Mouse (Mus musculus) stomach, embryonic 16.5 days (tissue): ENCODE measurements at regions not wholly inside any gene's neighbourhood (a gene's known extent, or its start where the extent isn't known, plus 50 kb on each side); places are given as distances from the start of the nearest gene placed in this dataset.

Experiments used
- ATAC-seq: fragments of 200-750 bp; cut with Nextera tagmentation; 2 replicates; pipeline ENCODE4 v1.8.0; 2017; ENCODE audit warnings: moderate number of reproducible peaks, moderate TSS enrichment; ENCODE audit not compliant: insufficient read depth, low FRiP score
- H3K27ac ChIP-seq: fragments of 300-500 bp; sonication (generic); 2 replicates; pipeline ENCODE4 v1.5.1; 2014; ENCODE audit warnings: low read length
- H3K27me3 ChIP-seq: fragments of 300-500 bp; sonication (generic); 2 replicates; pipeline ENCODE4 v1.6.1; 2014; ENCODE audit warnings: low read length, control low read depth, mixed read lengths; ENCODE audit not compliant: control insufficient read depth, insufficient read depth
- H3K36me3 ChIP-seq: fragments of 300-500 bp; sonication (generic); 2 replicates; pipeline ENCODE4 v1.6.1; 2014; ENCODE audit warnings: low read length; ENCODE audit not compliant: control insufficient read depth, insufficient read depth
- H3K4me1 ChIP-seq: fragments of 300-500 bp; sonication (generic); 2 replicates; pipeline ENCODE4 v1.6.1; 2014; ENCODE audit warnings: low read length, control low read depth, mixed read lengths; ENCODE audit not compliant: control insufficient read depth, insufficient read depth
- H3K4me2 ChIP-seq: fragments of 300-500 bp; sonication (generic); 2 replicates; pipeline ENCODE4 v1.6.1; 2014; ENCODE audit warnings: low read depth, low read length, mixed read lengths
- H3K4me3 ChIP-seq: fragments of 300-500 bp; sonication (generic); replicated peaks from 2 replicates; pipeline ENCODE4 v1.5.1; 2014; ENCODE audit warnings: mild to moderate bottlenecking, low read length
- H3K9ac ChIP-seq: fragments of 300-500 bp; sonication (generic); 2 replicates; pipeline ENCODE4 v1.6.1; 2014; ENCODE audit warnings: low read length
- H3K9me3 ChIP-seq: fragments of 300-500 bp; sonication (generic); replicated peaks from 2 replicates; pipeline ENCODE4 v1.6.1; 2016; ENCODE audit warnings: low read length, control low read depth; ENCODE audit not compliant: control insufficient read depth
- WGBS: fragments of 180-500 bp; shearing (Covaris S2); extraction: QIAGEN DNeasy Blood & Tissue Kit; methylation state at CpG from one replicate; pipeline ENCODE4 v1.1.7; 2014; 5-methylcytosine and 5-hydroxymethylcytosine counted together

GRCm38 (mm10) chr13:63627184-63627893, 53.9 kb upstream of the Ptch1 start:
- Histone ChIP-seq H3K4me3 (peak overlapping the region; percentile 26), H3K4me2 (peak overlapping the region; percentile 53), H3K27ac (0 out of 2 replicates have a peak overlapping the region, but pooled peaks have one; percentile 44), H3K36me3 (no peaks in the 10 kb centered on the region), H3K9ac (no peak overlapping the region), H3K9me3 (no peaks in the 10 kb centered on the region), H3K27me3 (no peaks in the 10 kb centered on the region), H3K4me1 (no peaks in the 10 kb centered on the region)
- ATAC-seq, result no peak
- WGBS, result 27% methylated on average over 20 of the region's 20 CpGs

- H3K4me2 ChIP-seq, result peak overlapping the region; percentile 53
- no peaks in the 10 kb centered on the region for H3K4me1 ChIP-seq
- H3K9ac ChIP-seq, result no peak overlapping the region
- no peaks in the 10 kb centered on the region for H3K9me3 ChIP-seq
- H3K36me3 ChIP-seq, result no peaks in the 10 kb centered on the region
- ATAC-seq, result no peak
- H3K27me3 ChIP-seq, result no peaks in the 10 kb centered on the region
- H3K27ac ChIP-seq, result 0 out of 2 replicates have a peak overlapping the region, but pooled peaks have one; percentile 44
- WGBS, result 90% methylated on average over 4 of the region's 4 CpGs
- H3K4me3 ChIP-seq, result peak overlapping the region; percentile 26; the same call in 1 of the 2 replicates
Observed at GRCm38 (mm10) chr13:63627894-63628287, 54.5 kb upstream of the Ptch1 start.

GRCm38 (mm10) chr13:63631771-63632347, 58.5 kb upstream of the Ptch1 start:
- Histone ChIP-seq H3K36me3 (no peaks in the 10 kb centered on the region), H3K9ac (no peak overlapping the region), H3K27ac (no peak overlapping the region), H3K9me3 (no peaks in the 10 kb centered on the region), H3K27me3 (no peaks in the 10 kb centered on the region), H3K4me1 (no peaks in the 10 kb centered on the region), H3K4me2 (no peak overlapping the region), H3K4me3 (no peak overlapping the region)
- WGBS, result 54% methylated on average over 5 of the region's 5 CpGs
- ATAC-seq, result no peak

DNA sequence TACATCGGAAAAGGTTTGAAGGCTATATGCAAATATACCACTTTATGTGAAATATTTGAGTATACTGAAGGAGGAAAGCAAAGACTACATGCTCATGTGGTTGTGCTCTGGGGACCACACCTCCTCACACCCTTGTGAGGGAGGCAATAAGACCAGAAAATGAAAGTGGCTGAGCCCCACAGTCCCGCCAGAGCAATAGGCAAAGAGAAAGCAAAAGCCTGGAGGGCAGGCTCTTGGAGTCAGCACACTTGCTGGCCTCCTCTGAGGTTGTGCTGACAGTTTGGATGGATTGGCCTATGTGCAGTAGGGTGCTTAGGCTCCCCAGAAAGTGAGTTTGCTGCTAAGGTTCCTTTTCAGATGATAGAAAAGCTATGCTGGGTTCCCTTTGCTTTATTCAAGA, 60.9 kb upstream of the Ptch1 start:
- Histone ChIP-seq H3K4me3 (no peak overlapping the region), H3K27me3 (no peaks in the 10 kb centered on the region), H3K4me1 (no peaks in the 10 kb centered on the region), H3K4me2 (no peak overlapping the region), H3K36me3 (no peaks in the 10 kb centered on the region), H3K27ac (no peak overlapping the region), H3K9me3 (no peaks in the 10 kb centered on the region), H3K9ac (no peak overlapping the region)
- WGBS, result 88% methylated on average over 2 of the region's 2 CpGs
- no peak for ATAC-seq

DNA sequence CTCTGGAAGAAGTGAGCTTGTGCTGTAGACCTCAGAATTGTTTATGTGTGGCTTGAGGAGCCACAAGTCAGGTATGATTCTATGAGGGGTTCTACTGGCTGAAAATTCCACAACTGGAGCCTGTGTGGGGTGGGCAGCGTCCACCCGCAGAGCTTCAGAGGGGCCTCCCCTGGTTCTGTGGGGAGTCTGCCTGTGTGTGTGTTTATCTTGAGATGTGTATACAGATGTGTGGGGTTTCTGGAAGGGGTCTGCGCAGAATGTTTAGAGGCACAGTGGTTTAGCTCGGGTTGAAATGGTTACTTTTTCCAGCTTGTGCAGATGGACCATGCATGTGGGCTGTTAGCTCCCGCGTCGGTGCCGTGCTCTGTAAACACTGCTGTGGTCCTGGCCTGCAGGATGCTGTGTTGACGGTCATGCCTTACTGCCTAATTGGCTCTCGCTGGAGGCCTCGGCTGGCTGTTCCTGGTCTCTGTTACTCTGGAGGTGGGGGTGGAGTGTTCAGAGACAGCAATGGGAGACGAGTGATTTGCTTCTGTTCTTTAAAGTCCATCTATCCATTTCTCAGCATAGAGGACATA, 68.3 kb upstream of the Ptch1 start:
- Histone ChIP-seq H3K9ac (no peak overlapping the region), H3K4me3 (no peak overlapping the region), H3K36me3 (no peaks in the 10 kb centered on the region), H3K27me3 (no peaks in the 10 kb centered on the region), H3K4me2 (no peak overlapping the region), H3K4me1 (peaks cover 8% of the 10 kb centered on the region), H3K9me3 (no peaks in the 10 kb centered on the region), H3K27ac (peak overlapping the region; percentile 72)
- ATAC-seq, result peak; percentile 69; the same call in 1 of the 2 replicates
- 23% methylated on average over 12 of the region's 12 CpGs for WGBS

DNA sequence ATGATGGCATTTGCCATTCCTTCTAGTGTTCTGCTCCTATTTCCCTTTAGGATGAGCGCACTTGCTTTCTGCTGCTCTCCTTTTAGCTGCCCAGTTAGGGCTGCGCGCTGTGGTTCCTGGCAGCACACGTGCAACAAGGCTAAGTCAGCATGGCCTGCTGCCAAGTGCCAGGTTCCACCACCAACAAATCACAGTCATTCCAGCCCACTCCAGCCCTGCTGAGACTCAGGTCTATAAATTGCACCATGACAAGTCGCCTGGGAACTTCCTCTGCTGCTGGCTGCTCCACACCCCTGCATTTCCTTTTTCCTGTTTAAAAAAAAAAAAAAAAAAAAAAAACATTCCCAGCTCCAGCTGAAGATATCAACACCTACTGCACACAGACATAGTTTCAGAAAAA, 69.2 kb upstream of the Ptch1 start:
- peak; percentile 80 for ATAC-seq
- WGBS, result 36% methylated on average over 5 of the region's 5 CpGs
- peak overlapping the region; percentile 72 for H3K27ac ChIP-seq
- no peak overlapping the region for H3K9ac ChIP-seq
- no peaks in the 10 kb centered on the region for H3K27me3 ChIP-seq
- no peaks in the 10 kb centered on the region for H3K9me3 ChIP-seq
- peaks cover 8% of the 10 kb centered on the region for H3K4me1 ChIP-seq
- H3K4me3 ChIP-seq, result no peak overlapping the region
- H3K4me2 ChIP-seq, result no peak overlapping the region
- H3K36me3 ChIP-seq, result no peaks in the 10 kb centered on the region

GRCm38 (mm10) chr13:63643394-63643793, 70.0 kb upstream of the Ptch1 start:
- Histone ChIP-seq H3K9ac (no peak overlapping the region), H3K27ac (peak overlapping the region; percentile 43; the same call in 1 of the 2 replicates), H3K36me3 (no peaks in the 10 kb centered on the region), H3K27me3 (no peaks in the 10 kb centered on the region), H3K4me3 (no peak overlapping the region), H3K4me2 (no peak overlapping the region), H3K9me3 (no peaks in the 10 kb centered on the region), H3K4me1 (peaks cover 8% of the 10 kb centered on the region)
- WGBS, result 32% methylated on average over 2 of the region's 2 CpGs
- ATAC-seq, result peak; percentile 17; the same call in 1 of the 2 replicates

- Histone ChIP-seq H3K27ac (no peak overlapping the region), H3K4me2 (no peak overlapping the region), H3K36me3 (no peaks in the 10 kb centered on the region), H3K9me3 (no peaks in the 10 kb centered on the region), H3K4me3 (no peak overlapping the region), H3K27me3 (no peaks in the 10 kb centered on the region), H3K4me1 (peaks cover 8% of the 10 kb centered on the region), H3K9ac (no peak overlapping the region)
- ATAC-seq, result no peak
- 85% methylated on average over 5 of the region's 5 CpGs for WGBS
Observed at GRCm38 (mm10) chr13:63644308-63644707, 70.9 kb upstream of the Ptch1 start.

DNA sequence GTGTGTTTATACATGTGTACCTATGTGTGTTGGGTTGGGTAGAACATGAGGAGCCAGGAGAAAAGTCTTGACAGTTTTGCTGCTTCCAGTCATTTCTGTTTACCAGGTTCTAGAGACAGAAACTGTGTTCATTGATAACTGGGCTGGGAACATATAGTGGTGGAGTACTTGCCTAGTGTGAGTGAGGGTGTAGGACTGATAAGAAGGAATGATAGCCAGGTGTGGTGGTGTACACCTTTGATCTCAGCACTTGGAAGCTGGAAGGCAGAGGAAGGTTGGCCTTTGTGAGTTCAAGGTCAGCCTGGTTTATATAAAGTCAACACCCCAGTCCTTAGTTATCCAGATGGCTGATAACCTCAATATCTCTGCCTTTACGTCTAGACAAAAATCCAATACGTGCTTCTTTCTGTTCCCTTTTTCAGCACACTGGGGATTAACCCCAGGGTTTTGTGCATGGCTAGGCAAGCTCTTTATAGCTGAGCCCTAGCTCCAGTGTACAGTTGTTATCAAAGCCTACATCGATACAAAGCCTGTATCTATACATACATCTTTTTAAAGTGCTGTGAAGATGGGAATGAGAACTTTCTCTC, 75.8 kb upstream of the Ptch1 start:
- H3K27me3 ChIP-seq, result no peaks in the 10 kb centered on the region
- H3K9ac ChIP-seq, result no peak overlapping the region
- H3K4me1 ChIP-seq, result no peaks in the 10 kb centered on the region
- 59% methylated on average over 3 of the region's 3 CpGs for WGBS
- no peak overlapping the region for H3K27ac ChIP-seq
- no peak overlapping the region for H3K4me3 ChIP-seq
- no peak overlapping the region for H3K4me2 ChIP-seq
- no peaks in the 10 kb centered on the region for H3K9me3 ChIP-seq
- H3K36me3 ChIP-seq, result no peaks in the 10 kb centered on the region
- 0 out of 2 replicates have a peak, but pooled peaks have one; percentile 53 for ATAC-seq
